8 mouse cellular contexts compared by ENCODE assay signal in genomic region chr2:26024138-26025075, GRCm38 (mm10). TPM values are rescaled to one million over a fixed set of nuclear protein-coding genes. Genes with fewer than 3 reads are reported as not detected.
A peak's percentile ranks its signal among the peaks of the same experiment; 100 is the strongest.
DNase-seq lines count a peak whose midpoint lies in the region; TF ChIP-seq lines count a peak whose summit lies in the region.

No protein-coding gene starts in this region.

- H3K4me1 ChIP-seq in embryonic fibroblast, embryonic 13.5 days (ENCODE audit: control insufficient read depth, insufficient read depth, low read length): peaks cover 9% of the 10 kb centered on the region

- no peak overlapping the region for H3K27ac ChIP-seq in embryonic fibroblast, embryonic 13.5 days (ENCODE audit: insufficient read depth, low read length)
- no peak overlapping the region for H3K27ac ChIP-seq in left cerebral cortex, adult 2 months

- intact Hi-C loops in left cerebral cortex, adult 2 months (cut with DNase I): loop anchor here (1.0 to 10.0 kb wide), 5 partner anchors 118 to 317 kb away; partner anchors contain the start of gene Bmyc
- intact Hi-C loops in gastrocnemius, postnatal 36 days (cut with DNase I): loop anchor here (2.0 to 10.0 kb wide), 3 partner anchors 118 to 213 kb away; partner anchors contain the start of genes Qsox2 and Sohlh1

- DNase-seq in gastrocnemius, postnatal 10 days: peak; percentile 20
- DNase-seq in gastrocnemius, adult 8-10 months (ENCODE audit: low spot score in 2 of 2): no peak
- peak; percentile 57 to 59 for DNase-seq in B cell, adult 2 months
- DNase-seq in adrenal gland, postnatal 10 days: peak; percentile 45
- DNase-seq in left cerebral cortex, adult 2 months (ENCODE audit: extremely low spot score in 1 of 2, low spot score in 2 of 2): peak; percentile 30 to 49
- DNase-seq in natural killer cell, adult 2 months (ENCODE audit: low spot score in 2 of 2): peak; percentile 19 to 28
- no peak for DNase-seq in gastrocnemius, postnatal 36 days

- TF ChIP-seq POLR2A in embryonic fibroblast, embryonic 13.5 days (IDR thresholded peaks at IDR 0.05; ENCODE audit: low read depth, low read length): no peak

- TF ChIP-seq CTCF in embryonic fibroblast, embryonic 13.5 days (IDR thresholded peaks at IDR 0.05; ENCODE audit: borderline replicate concordance, insufficient read depth, low read length): peak; percentile 47; the same call in 1 of the 2 replicates
- TF ChIP-seq CTCF in left cerebral cortex, adult 2 months (IDR thresholded peaks at IDR 0.05): peak; percentile 94

- no peak overlapping the region for H3K4me3 ChIP-seq in embryonic fibroblast, embryonic 13.5 days (ENCODE audit: insufficient read depth, low read length)
- H3K4me3 ChIP-seq in left cerebral cortex, adult 2 months: no peak overlapping the region

RNA-seq across cellular contexts. Expression of gene Ubac1, which starts 2.9 kb away (rescaled TPM):
- 100 to 1,000 TPM; 185 to 191 TPM for total RNA-seq in gastrocnemius, postnatal 10 days (2021)
- total RNA-seq in gastrocnemius, adult 8-10 months (2022): 100 to 1,000 TPM; 223 to 283 (median 240) TPM
- total RNA-seq in adrenal gland, postnatal 10 days (2021): 10 to 100 TPM; 50.5 to 77.3 TPM
- 66.1 and 78.7 TPM in 2 replicates for polyA plus RNA-seq in embryonic fibroblast, embryonic 13.5 days (2011; ENCODE audit: insufficient read length, low read depth, missing spikeins)
- total RNA-seq in left cerebral cortex, adult 2 months (2021): 10 to 100 TPM; 58.3 to 62.7 TPM
- 100 to 1,000 TPM; 197 to 239 TPM for total RNA-seq in gastrocnemius, postnatal 36 days (2021)

RNA-seq across cellular contexts. Expression of gene Camsap1, which starts 41.3 kb away (rescaled TPM):
- 10 to 100 TPM; 29.5 to 34.8 TPM for total RNA-seq in gastrocnemius, postnatal 10 days (2021)
- total RNA-seq in gastrocnemius, adult 8-10 months (2022): 10 to 100 TPM; 49.2 to 59.3 (median 51.8) TPM
- total RNA-seq in adrenal gland, postnatal 10 days (2021): 10 to 100 TPM; 28.2 to 28.7 TPM
- 52.1 and 59.0 TPM in 2 replicates for polyA plus RNA-seq in embryonic fibroblast, embryonic 13.5 days (2011; ENCODE audit: insufficient read length, low read depth, missing spikeins)
- total RNA-seq in left cerebral cortex, adult 2 months (2021): 100 to 1,000 TPM; 150 to 159 TPM
- 10 to 100 TPM; 34.3 to 34.9 TPM for total RNA-seq in gastrocnemius, postnatal 36 days (2021)

Comparison
In these comparisons a context has a peak if more than half of its experiments do, and no peak if none do; other contexts are left out.
1. DNase-seq: peak in gastrocnemius, postnatal 10 days (single experiment), B cell, adult 2 months (2 of 2), adrenal gland, postnatal 10 days (single experiment), left cerebral cortex, adult 2 months (2 of 2) and natural killer cell, adult 2 months (2 of 2); none in gastrocnemius, adult 8-10 months (0 of 2) and gastrocnemius, postnatal 36 days (0 of 2).